Mouse (Mus musculus): ENCODE measurements around the gene Alg14. TPM values are rescaled to one million over a fixed set of nuclear protein-coding genes. Genes with fewer than 3 reads are reported as not detected.

Alg14 gene
- polyA plus RNA-seq, 1 experiment from 2014 or later = 38.2 TPM

- Histone ChIP-seq H3K4me3 (replicated peaks; ENCODE audit: low read depth, low read length) (no peak overlapping the region), H3K27me3 (ENCODE audit: insufficient read depth, low read length) (no peaks in the 10 kb centered on the region), H3K4me2 (ENCODE audit: low read length) (no peak overlapping the region), H3K9ac (ENCODE audit: low read depth, low read length) (no peak overlapping the region), H3K4me1 (replicated peaks; ENCODE audit: insufficient read depth, low read length) (no peaks in the 10 kb centered on the region), H3K27ac (0 out of 2 replicates have a peak overlapping the region, but pooled peaks have one; percentile 8), H3K9me3 (replicated peaks; ENCODE audit: low read length) (no peaks in the 10 kb centered on the region), H3K36me3 (ENCODE audit: insufficient read depth, low read length) (no peaks in the 10 kb centered on the region)
- no peak for TF ChIP-seq CTCF (IDR thresholded peaks at IDR 0.05; ENCODE audit: low read depth)
- 45% methylated on average over 2 of the region's 2 CpGs for WGBS
- DNase-seq (ENCODE audit: low spot score) (peak; percentile 33), ATAC-seq (replicated peaks; ENCODE audit: low FRiP score, low read depth) (no peak)
Measured at GRCm38 (mm10) chr3:121338687-121339086, 47.1 kb downstream of the Alg14 start.

GRCm38 (mm10) chr3:121340321-121340761 lies 48.8 kb downstream of the Alg14 start:
- H3K27ac ChIP-seq = peak overlapping the region; percentile 25
- H3K4me3 ChIP-seq (replicated peaks; ENCODE audit: low read depth, low read length) = no peak overlapping the region
- TF ChIP-seq CTCF (IDR thresholded peaks at IDR 0.05; ENCODE audit: low read depth) = no peak
- WGBS = 26% methylated on average over 7 of the region's 7 CpGs
- no peak overlapping the region for H3K4me2 ChIP-seq (ENCODE audit: low read length)
- peaks cover 6% of the 10 kb centered on the region for H3K4me1 ChIP-seq (replicated peaks; ENCODE audit: insufficient read depth, low read length)
- no peaks in the 10 kb centered on the region for H3K9me3 ChIP-seq (replicated peaks; ENCODE audit: low read length)
- ATAC-seq (replicated peaks; ENCODE audit: low FRiP score, low read depth) = no peak
- DNase-seq (ENCODE audit: low spot score) = peak; percentile 54
- no peaks in the 10 kb centered on the region for H3K36me3 ChIP-seq (ENCODE audit: insufficient read depth, low read length)
- H3K27me3 ChIP-seq (ENCODE audit: insufficient read depth, low read length) = no peaks in the 10 kb centered on the region
- no peak overlapping the region for H3K9ac ChIP-seq (ENCODE audit: low read depth, low read length)

GRCm38 (mm10) chr3:121343224-121343623 lies 51.7 kb downstream of the Alg14 start:
- no peak overlapping the region for H3K27ac ChIP-seq
- H3K9ac ChIP-seq (ENCODE audit: low read depth, low read length) = no peak overlapping the region
- no peaks in the 10 kb centered on the region for H3K9me3 ChIP-seq (replicated peaks; ENCODE audit: low read length)
- peaks cover 10% of the 10 kb centered on the region for H3K4me1 ChIP-seq (replicated peaks; ENCODE audit: insufficient read depth, low read length)
- TF ChIP-seq CTCF (IDR thresholded peaks at IDR 0.05; ENCODE audit: low read depth) = no peak
- DNase-seq (ENCODE audit: low spot score) (no peak), ATAC-seq (replicated peaks; ENCODE audit: low FRiP score, low read depth) (no peak)
- WGBS = 90% methylated on average over 7 of the region's 7 CpGs
- H3K36me3 ChIP-seq (ENCODE audit: insufficient read depth, low read length) = no peaks in the 10 kb centered on the region
- no peak overlapping the region for H3K4me2 ChIP-seq (ENCODE audit: low read length)
- no peak overlapping the region for H3K4me3 ChIP-seq (replicated peaks; ENCODE audit: low read depth, low read length)
- H3K27me3 ChIP-seq (ENCODE audit: insufficient read depth, low read length) = no peaks in the 10 kb centered on the region

GRCm38 (mm10) chr3:121344056-121344945 lies 52.7 kb downstream of the Alg14 start:
- no peak overlapping the region for H3K9ac ChIP-seq (ENCODE audit: low read depth, low read length)
- DNase-seq (ENCODE audit: low spot score) = peak; percentile 71
- H3K9me3 ChIP-seq (replicated peaks; ENCODE audit: low read length) = no peaks in the 10 kb centered on the region
- H3K27ac ChIP-seq = peak overlapping the region; percentile 77
- H3K36me3 ChIP-seq (ENCODE audit: insufficient read depth, low read length) = no peaks in the 10 kb centered on the region
- peaks cover 10% of the 10 kb centered on the region for H3K4me1 ChIP-seq (replicated peaks; ENCODE audit: insufficient read depth, low read length)
- no peak for ATAC-seq (replicated peaks; ENCODE audit: low FRiP score, low read depth)
- 25% methylated on average over 8 of the region's 8 CpGs for WGBS
- no peak for TF ChIP-seq CTCF (IDR thresholded peaks at IDR 0.05; ENCODE audit: low read depth)
- H3K4me3 ChIP-seq (replicated peaks; ENCODE audit: low read depth, low read length) = no peak overlapping the region
- H3K4me2 ChIP-seq (ENCODE audit: low read length) = no peak overlapping the region
- no peaks in the 10 kb centered on the region for H3K27me3 ChIP-seq (ENCODE audit: insufficient read depth, low read length)

GRCm38 (mm10) chr3:121344951-121345642 lies 53.5 kb downstream of the Alg14 start:
- Histone ChIP-seq H3K9me3 (replicated peaks; ENCODE audit: low read length) (no peaks in the 10 kb centered on the region), H3K4me2 (ENCODE audit: low read length) (no peak overlapping the region), H3K36me3 (ENCODE audit: insufficient read depth, low read length) (no peaks in the 10 kb centered on the region), H3K9ac (ENCODE audit: low read depth, low read length) (no peak overlapping the region), H3K27ac (0 out of 2 replicates have a peak overlapping the region, but pooled peaks have one; percentile 77), H3K4me3 (replicated peaks; ENCODE audit: low read depth, low read length) (no peak overlapping the region), H3K27me3 (ENCODE audit: insufficient read depth, low read length) (no peaks in the 10 kb centered on the region), H3K4me1 (replicated peaks; ENCODE audit: insufficient read depth, low read length) (peaks cover 10% of the 10 kb centered on the region)
- no peak for TF ChIP-seq CTCF (IDR thresholded peaks at IDR 0.05; ENCODE audit: low read depth)
- peak; percentile 31 for DNase-seq (ENCODE audit: low spot score)
- no peak for ATAC-seq (replicated peaks; ENCODE audit: low FRiP score, low read depth)
- WGBS = 36% methylated on average over 11 of the region's 11 CpGs

- H3K4me3 ChIP-seq (replicated peaks; ENCODE audit: low read depth, low read length) = no peak overlapping the region
- no peak overlapping the region for H3K27ac ChIP-seq
- H3K9me3 ChIP-seq (replicated peaks; ENCODE audit: low read length) = no peaks in the 10 kb centered on the region
- no peaks in the 10 kb centered on the region for H3K36me3 ChIP-seq (ENCODE audit: insufficient read depth, low read length)
- no peak for ATAC-seq (replicated peaks; ENCODE audit: low FRiP score, low read depth)
- no peak overlapping the region for H3K4me2 ChIP-seq (ENCODE audit: low read length)
- no peak for TF ChIP-seq CTCF (IDR thresholded peaks at IDR 0.05; ENCODE audit: low read depth)
- WGBS = 53% methylated on average over 6 of the region's 6 CpGs
- peaks cover 10% of the 10 kb centered on the region for H3K4me1 ChIP-seq (replicated peaks; ENCODE audit: insufficient read depth, low read length)
- H3K9ac ChIP-seq (ENCODE audit: low read depth, low read length) = no peak overlapping the region
- no peaks in the 10 kb centered on the region for H3K27me3 ChIP-seq (ENCODE audit: insufficient read depth, low read length)
- no peak for DNase-seq (ENCODE audit: low spot score)
Measured at GRCm38 (mm10) chr3:121345643-121346000, 54.0 kb downstream of the Alg14 start.
